Mouse (Mus musculus): ENCODE measurements at regions not wholly inside any gene's neighbourhood (a gene's known extent, or its start where the extent isn't known, plus 50 kb on each side); places are given as distances from the start of the nearest gene placed in this dataset.

- TF ChIP-seq CTCF (conservative IDR thresholded peaks at IDR 0.05; ENCODE audit: insufficient read depth, insufficient read length, low read depth, low read length) (no peak), POLR2A (IDR thresholded peaks at IDR 0.05; ENCODE audit: low read depth, low read length) (no peak)
Observed at GRCm38 (mm10) chr6:31288421-31289233, 109.9 kb upstream of the Mkln1 start.

Data from kidney, adult 2 months (tissue).